Mouse (Mus musculus) thymus, adult 2 months (tissue): ENCODE results near the gene D130043K22Rik.

Experiments used
- CTCF ChIP-seq: fragments of 200-500 bp; IDR thresholded peaks from 2 replicates; pipeline ENCODE4 v1.5.1; 2012; ENCODE audit warnings: mild to moderate bottlenecking, control low read depth, low read length, moderate library complexity, borderline replicate concordance; ENCODE audit not compliant: control insufficient read depth, poor library complexity, insufficient read depth; ENCODE audit errors: extremely low read depth
- POLR2A ChIP-seq: fragments of 200-500 bp; IDR thresholded peaks from 2 replicates; pipeline ENCODE4 v1.6.1; 2012; ENCODE audit warnings: mild to moderate bottlenecking, low read length, control low read depth, moderate library complexity; ENCODE audit not compliant: control insufficient read depth, poor library complexity, insufficient read depth; ENCODE audit errors: extremely low read depth

GRCm38 (mm10) chr13:24867789-24868188, 22.9 kb downstream of the D130043K22Rik start:
- no peak for TF ChIP-seq CTCF
- no peak for TF ChIP-seq POLR2A
